Mouse (Mus musculus) limb, embryonic 13.5 days (tissue): ENCODE data around the gene Fam163a. TPM values are rescaled to one million over a fixed set of nuclear protein-coding genes. Genes with fewer than 3 reads are reported as not detected.
A peak's percentile ranks its signal among the peaks of the same experiment; 100 is the strongest.

Experiments used
- ATAC-seq: fragments of 200-750 bp; cut with Nextera tagmentation; 2 replicates; pipeline ENCODE4 v1.8.0; 2017; ENCODE audit warnings: low read depth, moderate number of reproducible peaks, moderate TSS enrichment; ENCODE audit not compliant: low FRiP score
- H3K27ac ChIP-seq: fragments of 300-500 bp; sonication (generic); 2 replicates; pipeline ENCODE4 v1.5.1; 2015; ENCODE audit warnings: inconsistent platforms, mild to moderate bottlenecking, moderate library complexity
- H3K27me3 ChIP-seq: fragments of 300-500 bp; sonication (generic); 2 replicates; pipeline ENCODE4 v1.6.1; 2015; ENCODE audit warnings: mild to moderate bottlenecking, inconsistent platforms
- H3K36me3 ChIP-seq: fragments of 300-500 bp; sonication (generic); 2 replicates; pipeline ENCODE4 v1.6.1; 2015; ENCODE audit warnings: inconsistent platforms, mild to moderate bottlenecking, moderate library complexity
- H3K4me1 ChIP-seq: fragments of 300-500 bp; sonication (generic); 2 replicates; pipeline ENCODE4 v1.6.1; 2015; ENCODE audit warnings: inconsistent platforms
- H3K4me2 ChIP-seq: fragments of 300-500 bp; sonication (generic); replicated peaks from 2 replicates; pipeline ENCODE4 v1.6.1; 2015; ENCODE audit warnings: inconsistent platforms, mild to moderate bottlenecking, moderate library complexity
- H3K4me3 ChIP-seq: fragments of 300-500 bp; sonication (generic); 2 replicates; pipeline ENCODE4 v1.5.1; 2015; ENCODE audit warnings: moderate library complexity, mild to moderate bottlenecking, inconsistent platforms
- H3K9ac ChIP-seq: fragments of 300-500 bp; sonication (generic); 2 replicates; pipeline ENCODE4 v1.6.1; 2015; ENCODE audit warnings: mild to moderate bottlenecking, inconsistent platforms
- H3K9me3 ChIP-seq: fragments of 300-500 bp; sonication (generic); 2 replicates; pipeline ENCODE4 v1.6.1; 2016; ENCODE audit warnings: inconsistent platforms
- WGBS: fragments of 180-500 bp; shearing (Covaris S2); methylation state at CpG from one replicate; pipeline ENCODE4 v1.1.7; 2015; 5-methylcytosine and 5-hydroxymethylcytosine counted together
- polyA plus RNA-seq: library from polyadenylated mRNA; unstranded; fragments of >200 nt; fragmentation: Nextera tagmentation; extraction: Ambion mirVana; gene quantifications from 2 replicates; pipeline ENCODE4 v1.2.1, GENCODE M21; 2015

The Fam163a gene
- polyA plus RNA-seq, 1 experiment from 2014 or later = 2.6 TPM

DNA sequence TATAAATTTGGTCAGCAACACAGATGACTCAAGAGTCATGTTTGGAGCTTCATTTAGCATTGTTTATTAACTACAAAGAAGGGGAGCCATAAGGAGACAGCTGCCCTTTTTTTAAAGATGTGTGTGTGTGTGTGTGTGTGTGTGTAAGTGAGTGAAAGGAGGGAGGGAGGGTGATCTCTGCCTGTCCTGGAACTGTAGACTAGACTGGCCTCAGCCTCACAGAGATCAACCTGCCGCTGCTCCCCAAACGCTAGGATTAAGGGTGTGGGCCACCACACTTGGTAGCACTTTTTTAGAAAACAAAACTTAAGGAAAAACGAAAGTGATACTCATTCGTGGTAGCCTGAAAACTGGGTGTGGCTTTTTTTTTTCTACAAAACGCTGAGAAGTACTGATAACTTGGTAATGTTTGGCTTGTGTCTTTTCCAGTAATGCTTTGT, 167.7 kb downstream of the Fam163a start:
- H3K4me3 ChIP-seq = peak overlapping the region; percentile 14; the same call in 1 of the 2 replicates

DNA sequence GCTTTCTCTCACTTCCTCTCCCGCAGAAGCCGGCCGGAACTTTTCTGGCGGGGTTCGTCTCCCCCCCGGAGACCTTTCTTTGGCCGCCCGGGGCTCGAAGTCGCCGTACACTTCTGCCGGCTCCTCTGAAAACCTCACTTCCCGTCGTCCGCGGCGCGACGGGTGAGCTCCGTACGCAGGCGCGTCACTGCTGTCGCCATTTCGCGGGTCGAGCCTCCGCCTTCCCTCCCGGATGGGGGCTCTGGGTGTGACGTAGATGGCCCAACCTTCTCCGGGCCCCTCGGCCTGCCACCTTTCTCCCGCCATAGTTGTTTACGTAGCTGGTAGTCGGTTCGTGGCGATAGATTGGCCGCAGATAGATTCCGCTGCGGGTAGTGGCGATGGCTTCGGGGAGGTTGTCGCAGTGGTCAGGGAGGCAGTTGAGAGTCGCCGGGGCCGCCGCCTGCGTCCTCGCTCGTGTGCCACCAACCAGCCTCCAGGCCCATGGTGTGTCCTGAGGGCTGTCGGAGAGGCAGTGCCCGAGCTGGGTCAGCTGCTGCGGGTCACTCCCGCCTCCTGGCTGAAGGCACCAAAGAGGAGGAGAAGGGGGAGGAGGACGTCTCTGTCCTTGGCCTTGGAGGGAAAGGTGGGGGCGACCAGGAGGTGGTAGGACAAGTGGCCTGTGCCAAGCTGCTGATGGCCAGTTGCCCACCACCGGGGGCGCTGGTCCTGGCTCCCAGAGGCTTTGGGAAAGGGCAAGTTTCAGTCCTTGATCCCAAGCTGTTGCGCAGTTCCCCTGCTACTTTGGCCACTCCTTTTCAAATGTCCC, 168.7 kb downstream of the Fam163a start, which contains the start of gene Tor1aip1:
Gene Tor1aip1 (minus strand): TSS at position 551 of the 808 bp plus-strand sequence.
- Histone ChIP-seq H3K36me3 (peaks cover 24% of the 10 kb centered on the region), H3K4me1 (peaks cover 19% of the 10 kb centered on the region), H3K4me3 (peak within 1 kb of the TSS; percentile 78), H3K4me2 (peak within 1 kb of the TSS; percentile 73), H3K27ac (peak within 1 kb of the TSS; percentile 100), H3K9me3 (no peaks in the 10 kb centered on the region), H3K27me3 (no peaks in the 10 kb centered on the region), H3K9ac (peak within 1 kb of the TSS; percentile 93)
- under 1% methylated on average over 59 of the region's 59 CpGs for WGBS
- ATAC-seq = peak; percentile 94

More for the DNA sequence above, 167.7 kb downstream of the Fam163a start:
- H3K27ac ChIP-seq = no peak overlapping the region
- peak overlapping the region; percentile 41 for H3K4me2 ChIP-seq
- H3K4me1 ChIP-seq = peaks cover 26% of the 10 kb centered on the region
- H3K9me3 ChIP-seq = no peaks in the 10 kb centered on the region
- ATAC-seq = no peak
- H3K9ac ChIP-seq = no peak overlapping the region
- no peaks in the 10 kb centered on the region for H3K27me3 ChIP-seq
- H3K36me3 ChIP-seq = peaks cover 15% of the 10 kb centered on the region
- 61% methylated on average over 5 of the region's 5 CpGs for WGBS

GRCm38 (mm10) chr1:156035269-156035929, 169.4 kb downstream of the Fam163a start, which contains the start of gene Tor1aip2:
Gene Tor1aip2 (plus strand): TSS chr1:156035403.
- ATAC-seq = peak; percentile 75
- H3K9ac ChIP-seq = peak within 1 kb of the TSS; percentile 93
- H3K9me3 ChIP-seq = no peaks in the 10 kb centered on the region
- peak within 1 kb of the TSS; percentile 100 for H3K27ac ChIP-seq
- peaks cover 17% of the 10 kb centered on the region for H3K4me1 ChIP-seq
- H3K36me3 ChIP-seq = peaks cover 31% of the 10 kb centered on the region
- WGBS = under 1% methylated on average over 59 of the region's 59 CpGs
- peak within 1 kb of the TSS; percentile 78 for H3K4me3 ChIP-seq
- H3K4me2 ChIP-seq = peak within 1 kb of the TSS; percentile 73
- no peaks in the 10 kb centered on the region for H3K27me3 ChIP-seq

DNA sequence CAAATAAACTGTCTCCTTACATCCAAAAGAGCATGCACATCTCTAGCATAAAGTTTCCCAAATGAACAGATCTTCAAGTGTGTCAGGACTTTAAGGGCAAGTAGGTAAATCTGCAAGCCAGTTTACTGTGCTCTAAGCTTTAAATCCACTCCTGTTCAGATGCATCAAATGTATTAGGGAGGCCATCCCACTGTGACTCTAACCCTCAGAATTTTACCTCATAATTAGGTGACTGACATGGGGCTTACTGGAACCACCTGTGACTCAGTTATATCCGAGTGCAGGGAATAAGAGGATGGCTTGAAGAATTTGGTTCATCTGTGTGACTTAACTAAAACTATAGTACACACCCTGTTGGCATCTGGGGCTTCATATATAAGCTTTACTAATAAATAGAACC, 170.2 kb downstream of the Fam163a start:
- ATAC-seq = no peak

GRCm38 (mm10) chr1:156033921-156034320, 170.9 kb downstream of the Fam163a start:
- Histone ChIP-seq H3K9ac (no peak overlapping the region), H3K36me3 (peaks cover 39% of the 10 kb centered on the region), H3K4me1 (peaks cover 15% of the 10 kb centered on the region), H3K9me3 (no peaks in the 10 kb centered on the region), H3K27me3 (no peaks in the 10 kb centered on the region), H3K4me3 (no peak overlapping the region), H3K27ac (no peak overlapping the region), H3K4me2 (no peak overlapping the region)
- ATAC-seq = no peak
- WGBS = 97% methylated on average over 7 of the region's 7 CpGs

More for the DNA sequence above, 170.2 kb downstream of the Fam163a start:
- peaks cover 15% of the 10 kb centered on the region for H3K4me1 ChIP-seq
- peak overlapping the region; percentile 78 for H3K4me3 ChIP-seq
- H3K27me3 ChIP-seq = no peaks in the 10 kb centered on the region
- peak overlapping the region; percentile 100; the same call in 1 of the 2 replicates for H3K27ac ChIP-seq
- peaks cover 32% of the 10 kb centered on the region for H3K36me3 ChIP-seq
- peak overlapping the region; percentile 73 for H3K4me2 ChIP-seq
- whole genome bisulfite sequencing = 22% methylated on average over 1 of the region's 1 CpGs
- H3K9me3 ChIP-seq = no peaks in the 10 kb centered on the region
- peak overlapping the region; percentile 93 for H3K9ac ChIP-seq

DNA sequence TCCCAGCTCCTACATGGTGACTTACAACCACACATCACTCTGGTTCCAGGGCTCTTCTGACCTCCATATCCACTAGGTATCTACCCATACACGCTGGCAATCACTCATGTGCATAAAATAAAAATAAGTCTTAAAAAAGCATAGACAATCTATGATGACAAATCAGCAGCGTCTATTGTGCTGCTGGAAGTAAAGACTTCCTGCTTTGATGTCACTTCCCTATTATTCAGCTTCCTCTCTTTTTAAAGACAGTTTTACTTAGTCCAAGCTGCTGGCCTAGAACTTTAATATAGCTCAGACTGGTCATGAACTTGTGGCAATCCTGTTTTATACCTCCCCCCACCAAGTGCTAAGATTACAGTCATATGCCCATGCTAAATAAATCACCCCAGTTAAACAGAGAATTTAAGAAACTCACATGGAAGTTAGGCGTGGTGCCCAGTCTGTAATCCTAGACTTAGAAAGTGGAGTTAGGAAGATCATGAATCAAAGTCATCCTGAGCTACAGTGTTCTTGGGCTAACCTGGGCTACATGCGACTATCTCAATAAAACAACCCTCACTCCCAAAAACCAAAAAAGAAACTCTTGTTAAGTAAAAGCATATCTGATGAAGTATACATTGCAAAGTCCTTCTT, 176.4 kb downstream of the Fam163a start:
- H3K36me3 ChIP-seq = peaks cover 73% of the 10 kb centered on the region
- H3K4me3 ChIP-seq = no peak overlapping the region
- no peaks in the 10 kb centered on the region for H3K4me1 ChIP-seq
- no peak overlapping the region for H3K4me2 ChIP-seq
- no peaks in the 10 kb centered on the region for H3K27me3 ChIP-seq
- H3K9me3 ChIP-seq = no peaks in the 10 kb centered on the region
- H3K27ac ChIP-seq = no peak overlapping the region
- 84% methylated on average over 4 of the region's 4 CpGs for WGBS
- ATAC-seq = no peak
- H3K9ac ChIP-seq = no peak overlapping the region

DNA sequence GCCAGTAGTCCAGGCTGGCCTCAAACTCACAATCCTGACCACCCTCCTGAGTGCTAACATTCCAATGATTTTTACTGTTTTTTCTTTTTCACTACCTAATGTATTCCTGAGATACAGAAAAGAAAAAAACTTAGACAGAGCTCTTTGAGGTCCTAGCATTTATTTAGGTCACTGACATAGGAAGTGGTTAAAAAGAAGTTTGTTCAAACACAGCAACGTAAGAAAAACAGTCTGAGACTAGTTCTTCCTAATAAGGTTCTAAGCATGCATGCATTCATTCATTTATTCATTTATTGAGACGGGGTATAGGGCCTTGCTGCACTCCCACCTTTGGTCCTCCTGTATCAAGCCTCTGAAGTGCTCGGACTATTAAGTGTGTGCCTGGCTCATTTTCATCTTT, 177.0 kb downstream of the Fam163a start:
- peaks cover 66% of the 10 kb centered on the region for H3K36me3 ChIP-seq
- no peak for ATAC-seq
- no peak overlapping the region for H3K9ac ChIP-seq
- no peaks in the 10 kb centered on the region for H3K4me1 ChIP-seq
- no peak overlapping the region for H3K27ac ChIP-seq
- H3K27me3 ChIP-seq = no peaks in the 10 kb centered on the region
- H3K9me3 ChIP-seq = no peaks in the 10 kb centered on the region
- H3K4me2 ChIP-seq = no peak overlapping the region
- H3K4me3 ChIP-seq = no peak overlapping the region
- WGBS = 94% methylated on average over 3 of the region's 3 CpGs

Other genes starting within 250 kb of the Fam163a start
- gene Cep350, start 231.8 kb downstream of the Fam163a start, polyA plus RNA-seq = 11.8 and 13.0 TPM in 2 replicates
- 117 and 130 TPM in 2 replicates for gene Tor1aip2, start 169.6 kb downstream of the Fam163a start, polyA plus RNA-seq
- gene Tor1aip1, start 168.5 kb downstream of the Fam163a start, polyA plus RNA-seq = 50.0 and 51.6 TPM in 2 replicates
- 0.15 and 0.28 TPM in 2 replicates for gene Tdrd5, start 98.6 kb upstream of the Fam163a start, polyA plus RNA-seq
- not detected in 2 replicates for gene Nphs2, start 105.7 kb upstream of the Fam163a start, polyA plus RNA-seq
- gene Gm2000, start 161.0 kb upstream of the Fam163a start, polyA plus RNA-seq = 803 and 806 TPM in 2 replicates
- 0.11 and 1.0 TPM in 2 replicates for gene Axdnd1, start 216.1 kb upstream of the Fam163a start, polyA plus RNA-seq